ENCODE assay signal across 9 mouse cellular contexts in genomic region chr1:97863140-97863539, GRCm38 (mm10).
DNase-seq lines count a peak whose midpoint lies in the region; ATAC-seq and TF ChIP-seq lines count a peak whose summit lies in the region.
"Had no signal": no experiment of that assay in that cellular context is flagged by ENCODE, and none has a peak within 500 bp of the region (broad histone marks: within the 10 kb centered on the region; RNA-seq: fewer than 3 reads in every experiment).

No protein-coding gene starts in this region.

- H3K9ac ChIP-seq in stomach, embryonic 14.5 days (replicated peaks; ENCODE audit: low read depth, low read length) = no peak overlapping the region
- no peak overlapping the region for H3K9ac ChIP-seq in stomach, postnatal 0 days (ENCODE audit: low read length)
- no peak overlapping the region; the same call in 1 of the 2 replicates for H3K9ac ChIP-seq in midbrain, embryonic 14.5 days (replicated peaks; ENCODE audit: low read length)
- H3K9ac ChIP-seq: liver, embryonic 14.5 days had no signal

- H3K4me1 ChIP-seq in stomach, embryonic 14.5 days (ENCODE audit: control insufficient read depth, insufficient read depth, low read length) = no peaks in the 10 kb centered on the region
- no peaks in the 10 kb centered on the region for H3K4me1 ChIP-seq in stomach, postnatal 0 days (replicated peaks; ENCODE audit: control insufficient read depth, insufficient read depth)
- H3K4me1 ChIP-seq in midbrain, embryonic 14.5 days (ENCODE audit: control insufficient read depth, insufficient read depth, low read length) = peaks cover 14% of the 10 kb centered on the region
- no peaks in the 10 kb centered on the region for H3K4me1 ChIP-seq in kidney, adult 2 months (ENCODE audit: control insufficient read depth, insufficient read depth, low read length)

- no peak overlapping the region for H3K27ac ChIP-seq in stomach, embryonic 14.5 days (ENCODE audit: low read length)
- H3K27ac ChIP-seq in stomach, postnatal 0 days (replicated peaks) = no peak overlapping the region
- peak overlapping the region; percentile 74 for H3K27ac ChIP-seq in midbrain, embryonic 14.5 days (replicated peaks; ENCODE audit: low read depth, low read length)
- no peak overlapping the region for H3K27ac ChIP-seq in kidney, adult 2 months (ENCODE audit: insufficient read depth, low read depth, low read length)
- H3K27ac ChIP-seq: liver, embryonic 14.5 days had no signal

- no peak for TF ChIP-seq EP300 in stomach, postnatal 0 days (optimal IDR thresholded peaks at IDR 0.05)

- no peak for TF ChIP-seq POLR2A in kidney, adult 2 months (IDR thresholded peaks at IDR 0.05; ENCODE audit: low read depth, low read length)

- no peak for TF ChIP-seq CTCF in stomach, postnatal 0 days (IDR thresholded peaks at IDR 0.05; ENCODE audit: low read depth)
- TF ChIP-seq CTCF in kidney, adult 2 months (conservative IDR thresholded peaks at IDR 0.05; ENCODE audit: insufficient read depth, insufficient read length, low read depth, low read length) = no peak

- H3K4me2 ChIP-seq in stomach, embryonic 14.5 days (replicated peaks; ENCODE audit: low read depth, low read length) = no peak overlapping the region
- H3K4me2 ChIP-seq in stomach, postnatal 0 days (replicated peaks; ENCODE audit: low read depth) = no peak overlapping the region
- H3K4me2 ChIP-seq in midbrain, embryonic 14.5 days (ENCODE audit: low read length) = peak overlapping the region; percentile 29; the same call in 1 of the 2 replicates

- no peak for DNase-seq in stomach, postnatal 0 days (ENCODE audit: low spot score)
- DNase-seq in layer of hippocampus, adult 8-10 months (ENCODE audit: low spot score in 2 of 2) = peak; percentile 89 to 93
- peak; percentile 77 for DNase-seq in midbrain, embryonic 14.5 days
- no peak for DNase-seq in heart, adult 8-10 months (ENCODE audit: low spot score)
- no peak for DNase-seq in thymus, adult 18-20 months
- no peak for DNase-seq in kidney, adult 2 months

- no peaks in the 10 kb centered on the region for H3K36me3 ChIP-seq in stomach, embryonic 14.5 days (ENCODE audit: control insufficient read depth, insufficient read depth, low read length)
- no peaks in the 10 kb centered on the region; the same call in 1 of the 2 replicates for H3K36me3 ChIP-seq in stomach, postnatal 0 days (ENCODE audit: control insufficient read depth, insufficient read depth, low read length)
- H3K36me3 ChIP-seq in midbrain, embryonic 14.5 days (ENCODE audit: control insufficient read depth, insufficient read depth, low read length) = no peaks in the 10 kb centered on the region
- H3K36me3 ChIP-seq in kidney, adult 2 months (ENCODE audit: control insufficient read depth, insufficient read depth, low read length) = no peaks in the 10 kb centered on the region

- H3K4me3 ChIP-seq in stomach, embryonic 14.5 days (ENCODE audit: low read depth, low read length) = no peak overlapping the region
- no peak overlapping the region for H3K4me3 ChIP-seq in stomach, postnatal 0 days (ENCODE audit: low read depth, low read length)
- H3K4me3 ChIP-seq in midbrain, embryonic 14.5 days (replicated peaks; ENCODE audit: low read depth, low read length) = no peak overlapping the region
- H3K4me3 ChIP-seq in kidney, adult 2 months (ENCODE audit: insufficient read depth, low read depth, low read length) = no peak overlapping the region

- H3K9me3 ChIP-seq in stomach, embryonic 14.5 days (ENCODE audit: control insufficient read depth, low read depth, low read length) = no peaks in the 10 kb centered on the region
- no peaks in the 10 kb centered on the region for H3K9me3 ChIP-seq in stomach, postnatal 0 days (ENCODE audit: control insufficient read depth, low read length)
- no peaks in the 10 kb centered on the region for H3K9me3 ChIP-seq in midbrain, embryonic 14.5 days (ENCODE audit: control insufficient read depth, low read length)

- H3K27me3 ChIP-seq in stomach, embryonic 14.5 days (ENCODE audit: control insufficient read depth, insufficient read depth, low read length) = no peaks in the 10 kb centered on the region
- no peaks in the 10 kb centered on the region for H3K27me3 ChIP-seq in stomach, postnatal 0 days (ENCODE audit: control insufficient read depth, insufficient read depth, low read length)
- no peaks in the 10 kb centered on the region for H3K27me3 ChIP-seq in midbrain, embryonic 14.5 days (ENCODE audit: control insufficient read depth, insufficient read depth, low read length)
- H3K27me3 ChIP-seq in kidney, adult 2 months (replicated peaks; ENCODE audit: control insufficient read depth, insufficient read depth, low read length) = no peaks in the 10 kb centered on the region

- 71% methylated on average over 9 of the region's 9 CpGs for WGBS in stomach, embryonic 14.5 days
- WGBS in stomach, postnatal 0 days = 67% methylated on average over 9 of the region's 9 CpGs
- WGBS in midbrain, embryonic 14.5 days = 7% methylated on average over 9 of the region's 9 CpGs
- 72% methylated on average over 9 of the region's 9 CpGs for WGBS in kidney, adult 2 months

- peak; percentile 37; the same call in 1 of the 2 replicates for ATAC-seq in stomach, embryonic 14.5 days (ENCODE audit: insufficient number of reproducible peaks, insufficient read depth, low FRiP score, low read depth)
- no peak for ATAC-seq in stomach, postnatal 0 days (ENCODE audit: low FRiP score, low TSS enrichment)
- peak; percentile 88 for ATAC-seq in midbrain, embryonic 14.5 days (ENCODE audit: low FRiP score, low TSS enrichment)
- no peak for ATAC-seq in megakaryocyte-erythroid progenitor cell, adult 5-6 weeks (replicated peaks; ENCODE audit: low FRiP score, low TSS enrichment, poor library complexity, severe bottlenecking)

Comparison
In these comparisons a context has a peak if more than half of its experiments do, and no peak if none do; other contexts are left out.
1. ATAC-seq: peak in stomach, embryonic 14.5 days (single experiment) and midbrain, embryonic 14.5 days (single experiment); none in stomach, postnatal 0 days (single experiment) and megakaryocyte-erythroid progenitor cell, adult 5-6 weeks (single experiment).
2. DNase-seq: peak in layer of hippocampus, adult 8-10 months (2 of 2) and midbrain, embryonic 14.5 days (single experiment); none in stomach, postnatal 0 days (single experiment), heart, adult 8-10 months (single experiment), thymus, adult 18-20 months (0 of 2) and kidney, adult 2 months (single experiment).